Mouse (Mus musculus) midbrain, embryonic 10.5 days (tissue): ENCODE data around the gene Zfyve1. TPM values are rescaled to one million over a fixed set of nuclear protein-coding genes. Genes with fewer than 3 reads are reported as not detected.

Experiments used
- DNase-seq: peaks from one replicate; pipeline ENCODE4 v3.0.0-alpha.2; 2017; ENCODE audit warnings: low spot score
- H3K27ac ChIP-seq: fragments of 300-500 bp; sonication (generic); replicated peaks from 2 replicates; pipeline ENCODE4 v1.5.1; 2016; ENCODE audit warnings: mild to moderate bottlenecking
- H3K27me3 ChIP-seq: fragments of 300-500 bp; sonication (generic); 2 replicates; pipeline ENCODE4 v1.6.1; 2016; ENCODE audit warnings: low read depth, mild to moderate bottlenecking; ENCODE audit not compliant: poor library complexity, severe bottlenecking
- H3K36me3 ChIP-seq: fragments of 300-500 bp; sonication (generic); 2 replicates; pipeline ENCODE4 v1.6.1; 2016; ENCODE audit warnings: mild to moderate bottlenecking, moderate library complexity
- H3K4me1 ChIP-seq: fragments of 300-500 bp; sonication (generic); 2 replicates; pipeline ENCODE4 v1.6.1; 2016
- H3K4me3 ChIP-seq: fragments of 300-500 bp; sonication (generic); 2 replicates; pipeline ENCODE4 v1.5.1; 2016; ENCODE audit warnings: mild to moderate bottlenecking, moderate library complexity
- H3K9me3 ChIP-seq: fragments of 300-500 bp; sonication (generic); replicated peaks from 2 replicates; pipeline ENCODE4 v1.6.1; 2016; ENCODE audit warnings: mild to moderate bottlenecking
- WGBS: fragments of 180-500 bp; shearing (Covaris S2); methylation state at CpG from one replicate; pipeline ENCODE4 v1.1.7; 2016; 5-methylcytosine and 5-hydroxymethylcytosine counted together
- polyA plus RNA-seq: library from polyadenylated mRNA; unstranded; fragments of >200 nt; fragmentation: Nextera tagmentation; extraction: Ambion mirVana; gene quantifications from 2 replicates; pipeline ENCODE4 v1.2.1, GENCODE M21; 2016

Gene Zfyve1
- polyA plus RNA-seq, 1 experiment from 2014 or later, result 21.1 TPM

- no peak overlapping the region for H3K27ac ChIP-seq
- WGBS, result 69% methylated on average over 4 of the region's 4 CpGs
- H3K4me1 ChIP-seq, result peaks cover 8% of the 10 kb centered on the region
- no peaks in the 10 kb centered on the region for H3K27me3 ChIP-seq
- no peaks in the 10 kb centered on the region for H3K9me3 ChIP-seq
- DNase-seq, result no peak
- no peaks in the 10 kb centered on the region for H3K36me3 ChIP-seq
- H3K4me3 ChIP-seq, result no peak overlapping the region
Measured at GRCm38 (mm10) chr12:83512783-83513182, 84.2 kb downstream of the Zfyve1 start.

- no peak overlapping the region for H3K4me3 ChIP-seq
- DNase-seq, result no peak
- H3K36me3 ChIP-seq, result no peaks in the 10 kb centered on the region
- WGBS, result 89% methylated on average over 5 of the region's 5 CpGs
- H3K27me3 ChIP-seq, result no peaks in the 10 kb centered on the region
- no peak overlapping the region for H3K27ac ChIP-seq
- no peaks in the 10 kb centered on the region for H3K9me3 ChIP-seq
- H3K4me1 ChIP-seq, result peaks cover 8% of the 10 kb centered on the region
Measured at GRCm38 (mm10) chr12:83510586-83510985, 86.4 kb downstream of the Zfyve1 start.

- DNase-seq, result no peak
- H3K4me3 ChIP-seq, result no peak overlapping the region
- no peaks in the 10 kb centered on the region for H3K4me1 ChIP-seq
- H3K27ac ChIP-seq, result no peak overlapping the region
- 78% methylated on average over 10 of the region's 10 CpGs for WGBS
- peaks cover 6% of the 10 kb centered on the region; the same call in 1 of the 2 replicates for H3K27me3 ChIP-seq
- no peaks in the 10 kb centered on the region for H3K36me3 ChIP-seq
- H3K9me3 ChIP-seq, result no peaks in the 10 kb centered on the region
Measured at GRCm38 (mm10) chr12:83506543-83506942, 90.5 kb downstream of the Zfyve1 start.

- 5% methylated on average over 9 of the region's 9 CpGs for WGBS
- DNase-seq, result peak; percentile 51
- no peaks in the 10 kb centered on the region for H3K36me3 ChIP-seq
- no peak overlapping the region for H3K27ac ChIP-seq
- H3K4me1 ChIP-seq, result no peaks in the 10 kb centered on the region
- H3K4me3 ChIP-seq, result no peak overlapping the region
- no peaks in the 10 kb centered on the region for H3K9me3 ChIP-seq
- peaks cover 11% of the 10 kb centered on the region; the same call in 1 of the 2 replicates for H3K27me3 ChIP-seq
Measured at GRCm38 (mm10) chr12:83502190-83502589, 94.8 kb downstream of the Zfyve1 start.

- no peak for DNase-seq
- Histone ChIP-seq H3K9me3 (no peaks in the 10 kb centered on the region), H3K4me3 (no peak overlapping the region), H3K27me3 (peaks cover 11% of the 10 kb centered on the region; the same call in 1 of the 2 replicates), H3K4me1 (no peaks in the 10 kb centered on the region; the same call in 1 of the 2 replicates), H3K27ac (no peak overlapping the region), H3K36me3 (no peaks in the 10 kb centered on the region)
- WGBS, result 82% methylated on average over 5 of the region's 5 CpGs
Measured at GRCm38 (mm10) chr12:83499256-83499655, 97.8 kb downstream of the Zfyve1 start.

- no peaks in the 10 kb centered on the region; the same call in 1 of the 2 replicates for H3K4me1 ChIP-seq
- H3K9me3 ChIP-seq, result no peaks in the 10 kb centered on the region
- no peak for DNase-seq
- H3K36me3 ChIP-seq, result no peaks in the 10 kb centered on the region
- H3K27ac ChIP-seq, result no peak overlapping the region
- 78% methylated on average over 3 of the region's 3 CpGs for WGBS
- H3K27me3 ChIP-seq, result peaks cover 11% of the 10 kb centered on the region; the same call in 1 of the 2 replicates
- H3K4me3 ChIP-seq, result no peak overlapping the region
Measured at GRCm38 (mm10) chr12:83497959-83498358, 99.1 kb downstream of the Zfyve1 start.

GRCm38 (mm10) chr12:83496736-83497135, 100.3 kb downstream of the Zfyve1 start:
- Histone ChIP-seq H3K4me3 (no peak overlapping the region), H3K9me3 (no peaks in the 10 kb centered on the region), H3K27me3 (peaks cover 6% of the 10 kb centered on the region; the same call in 1 of the 2 replicates), H3K36me3 (no peaks in the 10 kb centered on the region), H3K4me1 (no peaks in the 10 kb centered on the region; the same call in 1 of the 2 replicates), H3K27ac (no peak overlapping the region)
- DNase-seq, result no peak
- WGBS, result 95% methylated on average over 6 of the region's 6 CpGs

Other genes with a start within 250 kb of the Zfyve1 start
- 6.4 and 9.5 TPM in 2 replicates for gene Dpf3, start 109.5 kb downstream of the Zfyve1 start, polyA plus RNA-seq
- 23.6 and 23.8 TPM in 2 replicates for gene Dcaf4, start 76.8 kb downstream of the Zfyve1 start, polyA plus RNA-seq
- 284 and 314 TPM in 2 replicates for gene Rbm25, start 34.0 kb upstream of the Zfyve1 start, polyA plus RNA-seq
- gene Psen1, start 90.9 kb upstream of the Zfyve1 start, polyA plus RNA-seq, result 68.7 and 70.0 TPM in 2 replicates
- 0.09 and 0.10 TPM in 2 replicates for gene Papln, start 166.4 kb upstream of the Zfyve1 start, polyA plus RNA-seq